Mouse (Mus musculus): ENCODE measurements around the gene Lrig1. TPM values are rescaled to one million over a fixed set of nuclear protein-coding genes. Genes with fewer than 3 reads are reported as not detected.
A peak's percentile ranks its signal among the peaks of the same experiment; 100 is the strongest.

The Lrig1 gene
- polyA plus RNA-seq, 1 experiment from 2014 or later: 7.7 TPM

DNA sequence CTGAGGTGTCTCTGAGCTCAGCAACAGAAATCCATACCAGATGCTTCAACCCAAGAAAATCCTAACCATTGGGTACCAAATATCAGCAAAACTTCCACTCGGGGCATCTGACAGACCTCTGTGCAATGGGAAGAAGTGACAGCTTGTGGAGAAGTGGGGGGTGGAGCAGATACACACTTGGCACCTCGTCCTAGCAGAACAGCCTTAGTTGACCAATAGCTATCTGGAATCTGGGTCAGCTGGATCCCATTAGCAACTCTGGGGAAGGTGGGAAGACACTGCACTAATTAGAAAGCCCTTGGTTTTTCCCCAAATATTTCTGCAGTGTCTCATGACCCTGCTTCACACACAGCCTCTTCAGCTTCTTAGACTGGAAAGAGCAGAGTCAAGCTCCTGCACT is 73.2 kb downstream of the Lrig1 start:
- no peak overlapping the region for H3K9ac ChIP-seq (ENCODE audit: low read length)
- H3K4me2 ChIP-seq (ENCODE audit: low read depth, low read length): no peak overlapping the region
- no peaks in the 10 kb centered on the region for H3K27me3 ChIP-seq (ENCODE audit: control insufficient read depth, insufficient read depth, low read length)
- no peak overlapping the region for H3K27ac ChIP-seq (ENCODE audit: low read length)
- peaks cover 2% of the 10 kb centered on the region; the same call in 1 of the 2 replicates for H3K4me1 ChIP-seq (ENCODE audit: control insufficient read depth, insufficient read depth, low read length)
- no peak for ATAC-seq (replicated peaks; ENCODE audit: extremely low read depth, insufficient read depth, low FRiP score)
- H3K9me3 ChIP-seq (replicated peaks; ENCODE audit: control insufficient read depth, low read length): no peaks in the 10 kb centered on the region
- peaks cover 11% of the 10 kb centered on the region; the same call in 1 of the 2 replicates for H3K36me3 ChIP-seq (ENCODE audit: control insufficient read depth, insufficient read depth)
- WGBS: 65% methylated on average over 2 of the region's 2 CpGs
- H3K4me3 ChIP-seq (ENCODE audit: low read length): no peak overlapping the region

DNA sequence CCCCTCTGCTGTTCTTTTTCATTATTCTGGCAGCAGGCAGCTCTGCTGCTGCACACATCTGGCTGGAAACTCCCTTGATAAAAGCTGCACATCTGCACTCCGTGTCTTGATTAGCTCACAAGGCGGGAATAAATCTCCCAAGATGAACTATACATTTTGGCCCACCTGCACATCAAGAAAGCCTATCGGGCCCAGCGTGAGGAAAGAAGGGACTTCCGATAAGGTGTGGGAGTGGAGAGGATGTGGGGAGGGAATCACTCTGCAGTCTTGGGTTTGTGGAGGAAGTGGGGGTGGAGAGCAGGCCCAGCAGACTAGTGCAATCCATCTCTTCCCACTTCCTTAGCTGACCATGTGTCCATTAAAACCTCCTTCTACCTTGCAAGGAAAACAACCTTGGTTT is 74.1 kb downstream of the Lrig1 start:
- H3K36me3 ChIP-seq (ENCODE audit: control insufficient read depth, insufficient read depth): peaks cover 11% of the 10 kb centered on the region; the same call in 1 of the 2 replicates
- H3K27me3 ChIP-seq (ENCODE audit: control insufficient read depth, insufficient read depth, low read length): no peaks in the 10 kb centered on the region
- H3K4me2 ChIP-seq (ENCODE audit: low read depth, low read length): no peak overlapping the region
- H3K9ac ChIP-seq (ENCODE audit: low read length): no peak overlapping the region
- peaks cover 2% of the 10 kb centered on the region for H3K4me1 ChIP-seq (ENCODE audit: control insufficient read depth, insufficient read depth, low read length)
- no peak overlapping the region for H3K4me3 ChIP-seq (ENCODE audit: low read length)
- H3K9me3 ChIP-seq (replicated peaks; ENCODE audit: control insufficient read depth, low read length): no peaks in the 10 kb centered on the region
- 63% methylated on average over 5 of the region's 5 CpGs for WGBS
- H3K27ac ChIP-seq (ENCODE audit: low read length): no peak overlapping the region
- ATAC-seq (replicated peaks; ENCODE audit: extremely low read depth, insufficient read depth, low FRiP score): no peak

DNA sequence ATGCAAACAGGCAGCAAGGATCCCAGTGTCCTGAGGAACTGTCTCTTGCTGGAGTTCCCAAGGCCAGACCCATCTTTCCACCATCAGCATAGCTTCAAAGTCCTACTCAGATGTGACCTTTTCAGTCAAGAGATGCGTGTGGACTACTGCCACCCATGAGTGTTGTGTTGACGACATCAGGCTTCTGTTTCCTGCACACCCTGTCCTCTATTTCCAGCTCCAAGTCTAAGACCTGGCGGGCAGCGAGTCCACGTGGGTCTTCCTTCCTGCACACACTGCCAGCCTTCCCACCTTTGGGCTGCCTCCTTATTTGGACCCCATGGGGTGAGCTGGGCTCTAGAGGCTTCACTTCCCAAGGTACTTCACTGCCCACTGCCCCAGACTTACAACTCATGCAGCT is 75.4 kb downstream of the Lrig1 start:
- WGBS: 77% methylated on average over 5 of the region's 5 CpGs
- H3K27ac ChIP-seq (ENCODE audit: low read length): no peak overlapping the region
- ATAC-seq (replicated peaks; ENCODE audit: extremely low read depth, insufficient read depth, low FRiP score): no peak
- no peak overlapping the region for H3K9ac ChIP-seq (ENCODE audit: low read length)
- H3K4me2 ChIP-seq (ENCODE audit: low read depth, low read length): no peak overlapping the region
- H3K4me1 ChIP-seq (ENCODE audit: control insufficient read depth, insufficient read depth, low read length): peaks cover 15% of the 10 kb centered on the region
- H3K36me3 ChIP-seq (ENCODE audit: control insufficient read depth, insufficient read depth): peaks cover 17% of the 10 kb centered on the region; the same call in 1 of the 2 replicates
- no peaks in the 10 kb centered on the region for H3K27me3 ChIP-seq (ENCODE audit: control insufficient read depth, insufficient read depth, low read length)
- H3K9me3 ChIP-seq (replicated peaks; ENCODE audit: control insufficient read depth, low read length): no peaks in the 10 kb centered on the region
- no peak overlapping the region for H3K4me3 ChIP-seq (ENCODE audit: low read length)

DNA sequence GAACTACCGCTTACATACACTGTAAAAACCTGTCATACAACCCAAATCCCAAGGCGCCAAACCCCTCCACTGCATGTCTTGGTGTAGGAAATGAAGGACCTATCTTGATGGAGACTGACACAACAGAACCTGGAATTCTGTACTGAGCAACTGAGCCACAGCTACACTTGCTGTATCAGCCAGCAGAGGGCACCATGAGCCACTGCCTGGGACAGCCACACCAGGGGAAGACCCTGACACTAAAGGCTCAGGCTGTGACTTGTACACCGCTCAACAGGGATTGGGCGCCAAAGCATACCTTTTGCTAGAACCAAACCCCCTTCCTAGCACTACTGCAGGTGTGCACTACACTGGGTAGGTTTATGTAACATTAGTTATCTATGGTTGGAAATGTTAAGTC is 77.0 kb downstream of the Lrig1 start:
- peak; percentile 56; the same call in 1 of the 2 replicates for ATAC-seq (replicated peaks; ENCODE audit: extremely low read depth, insufficient read depth, low FRiP score)
- peaks cover 13% of the 10 kb centered on the region for H3K4me1 ChIP-seq (ENCODE audit: control insufficient read depth, insufficient read depth, low read length)
- no peak overlapping the region for H3K4me3 ChIP-seq (ENCODE audit: low read length)
- H3K4me2 ChIP-seq (ENCODE audit: low read depth, low read length): no peak overlapping the region
- H3K27me3 ChIP-seq (ENCODE audit: control insufficient read depth, insufficient read depth, low read length): no peaks in the 10 kb centered on the region
- peaks cover 17% of the 10 kb centered on the region for H3K36me3 ChIP-seq (ENCODE audit: control insufficient read depth, insufficient read depth)
- 78% methylated on average over 4 of the region's 4 CpGs for WGBS
- H3K27ac ChIP-seq (ENCODE audit: low read length): no peak overlapping the region
- H3K9me3 ChIP-seq (replicated peaks; ENCODE audit: control insufficient read depth, low read length): no peaks in the 10 kb centered on the region
- no peak overlapping the region for H3K9ac ChIP-seq (ENCODE audit: low read length)

DNA sequence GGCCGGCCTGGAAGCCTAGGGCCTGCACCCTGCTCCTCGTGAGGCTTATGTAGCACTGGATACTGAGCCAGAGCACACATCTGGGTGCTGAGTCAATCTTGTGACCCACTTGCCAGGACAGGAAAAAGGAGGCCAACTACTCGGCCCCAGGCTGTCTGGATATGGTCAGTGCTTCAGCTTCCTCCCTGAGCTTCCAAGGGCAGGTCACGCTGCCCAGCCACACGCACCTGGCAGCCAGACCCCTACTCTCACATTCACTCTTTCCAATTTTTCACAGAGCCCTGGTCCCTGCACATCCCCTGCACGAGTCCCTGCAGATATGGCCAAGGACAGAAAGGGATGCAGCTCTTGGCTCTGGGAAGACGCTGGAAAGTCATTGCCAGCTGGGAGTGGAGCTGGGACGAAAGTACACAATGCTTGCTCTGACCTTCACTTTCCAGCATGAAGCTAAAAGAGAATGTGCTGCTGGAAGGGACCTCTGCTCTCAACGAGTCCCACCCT is 79.1 kb downstream of the Lrig1 start:
- Histone ChIP-seq H3K27me3 (ENCODE audit: control insufficient read depth, insufficient read depth, low read length) (no peaks in the 10 kb centered on the region), H3K27ac (ENCODE audit: low read length) (no peak overlapping the region), H3K9ac (ENCODE audit: low read length) (0 out of 2 replicates have a peak overlapping the region, but pooled peaks have one; percentile 13), H3K4me1 (ENCODE audit: control insufficient read depth, insufficient read depth, low read length) (peaks cover 13% of the 10 kb centered on the region), H3K4me2 (ENCODE audit: low read depth, low read length) (no peak overlapping the region), H3K9me3 (replicated peaks; ENCODE audit: control insufficient read depth, low read length) (no peaks in the 10 kb centered on the region), H3K4me3 (ENCODE audit: low read length) (no peak overlapping the region), H3K36me3 (ENCODE audit: control insufficient read depth, insufficient read depth) (peaks cover 22% of the 10 kb centered on the region)
- WGBS: 62% methylated on average over 9 of the region's 9 CpGs
- ATAC-seq (replicated peaks; ENCODE audit: extremely low read depth, insufficient read depth, low FRiP score): no peak

DNA sequence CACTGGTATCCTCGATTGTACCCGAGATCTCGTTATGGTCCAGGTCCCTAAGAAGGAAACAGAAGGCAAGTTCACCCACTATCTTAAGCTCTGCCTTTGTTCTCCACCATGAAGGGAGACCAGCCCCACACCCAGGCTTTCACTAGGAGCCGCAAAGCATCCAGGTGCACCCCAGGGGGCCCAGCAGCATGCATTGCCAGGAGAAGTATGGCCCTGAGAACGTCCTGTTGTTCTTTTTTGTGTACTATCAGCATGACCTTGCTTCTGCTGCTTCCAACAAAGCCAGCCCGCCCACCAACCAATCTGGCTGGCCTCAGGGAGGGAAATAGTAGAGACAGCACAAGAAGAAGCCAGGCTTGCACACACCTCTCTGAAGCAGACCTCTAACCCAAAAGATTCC is 79.7 kb downstream of the Lrig1 start:
- Histone ChIP-seq H3K36me3 (ENCODE audit: control insufficient read depth, insufficient read depth) (peaks cover 20% of the 10 kb centered on the region), H3K27me3 (ENCODE audit: control insufficient read depth, insufficient read depth, low read length) (no peaks in the 10 kb centered on the region), H3K4me1 (ENCODE audit: control insufficient read depth, insufficient read depth, low read length) (peaks cover 13% of the 10 kb centered on the region), H3K9ac (ENCODE audit: low read length) (0 out of 2 replicates have a peak overlapping the region, but pooled peaks have one; percentile 13), H3K27ac (ENCODE audit: low read length) (0 out of 2 replicates have a peak overlapping the region, but pooled peaks have one; percentile 11), H3K4me3 (ENCODE audit: low read length) (no peak overlapping the region), H3K9me3 (replicated peaks; ENCODE audit: control insufficient read depth, low read length) (no peaks in the 10 kb centered on the region), H3K4me2 (ENCODE audit: low read depth, low read length) (no peak overlapping the region)
- 62% methylated on average over 6 of the region's 6 CpGs for WGBS
- ATAC-seq (replicated peaks; ENCODE audit: extremely low read depth, insufficient read depth, low FRiP score): no peak

DNA sequence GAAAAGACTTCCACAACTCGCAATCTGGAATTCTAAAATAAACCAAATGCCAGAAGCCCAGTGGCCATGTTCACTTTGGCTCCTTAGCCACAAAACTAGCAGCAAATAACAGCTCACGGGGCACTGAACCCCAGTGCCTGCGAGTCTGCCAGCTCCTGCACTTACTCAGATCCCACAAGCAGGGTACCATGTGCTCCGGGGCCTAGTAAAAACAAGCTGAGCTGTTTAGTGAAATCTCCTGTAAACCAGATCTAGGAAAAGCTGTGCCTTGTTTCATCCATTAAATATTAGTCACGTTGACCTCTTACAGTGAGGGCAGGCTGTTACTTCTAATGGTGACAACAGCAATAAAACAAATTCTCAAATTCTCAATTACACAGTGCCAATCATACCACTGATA is 81.3 kb downstream of the Lrig1 start:
- Histone ChIP-seq H3K27me3 (ENCODE audit: control insufficient read depth, insufficient read depth, low read length) (no peaks in the 10 kb centered on the region), H3K4me3 (ENCODE audit: low read length) (no peak overlapping the region), H3K27ac (ENCODE audit: low read length) (no peak overlapping the region), H3K36me3 (ENCODE audit: control insufficient read depth, insufficient read depth) (peaks cover 17% of the 10 kb centered on the region), H3K4me2 (ENCODE audit: low read depth, low read length) (no peak overlapping the region), H3K4me1 (ENCODE audit: control insufficient read depth, insufficient read depth, low read length) (peaks cover 13% of the 10 kb centered on the region), H3K9me3 (replicated peaks; ENCODE audit: control insufficient read depth, low read length) (no peaks in the 10 kb centered on the region), H3K9ac (ENCODE audit: low read length) (no peak overlapping the region)
- no peak for ATAC-seq (replicated peaks; ENCODE audit: extremely low read depth, insufficient read depth, low FRiP score)
- 73% methylated on average over 5 of the region's 5 CpGs for WGBS

DNA sequence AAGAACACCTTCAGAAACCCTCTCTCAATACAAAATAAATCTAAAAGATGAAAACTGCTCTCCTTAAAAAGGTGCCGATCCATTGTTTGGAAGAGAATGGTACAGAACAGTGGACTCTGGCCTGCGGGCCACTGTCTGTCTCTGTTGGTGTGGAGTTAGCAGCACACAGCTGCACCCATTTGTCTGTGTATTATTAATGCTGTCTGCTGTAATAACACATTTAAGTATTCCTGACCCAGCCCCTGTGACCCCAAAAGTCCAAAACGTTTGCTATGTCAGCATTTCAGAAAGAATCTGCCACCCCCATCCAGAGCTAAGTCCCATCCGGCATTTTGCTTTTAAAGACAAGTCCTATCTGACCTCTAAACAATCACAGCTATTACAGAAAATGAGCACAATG is 84.0 kb downstream of the Lrig1 start:
- Histone ChIP-seq H3K9ac (ENCODE audit: low read length) (no peak overlapping the region), H3K4me3 (ENCODE audit: low read length) (no peak overlapping the region), H3K4me1 (ENCODE audit: control insufficient read depth, insufficient read depth, low read length) (peaks cover 13% of the 10 kb centered on the region), H3K4me2 (ENCODE audit: low read depth, low read length) (no peak overlapping the region), H3K27ac (ENCODE audit: low read length) (no peak overlapping the region), H3K36me3 (ENCODE audit: control insufficient read depth, insufficient read depth) (peaks cover 20% of the 10 kb centered on the region), H3K27me3 (ENCODE audit: control insufficient read depth, insufficient read depth, low read length) (no peaks in the 10 kb centered on the region), H3K9me3 (replicated peaks; ENCODE audit: control insufficient read depth, low read length) (no peaks in the 10 kb centered on the region)
- WGBS: 80% methylated on average over 4 of the region's 4 CpGs
- ATAC-seq (replicated peaks; ENCODE audit: extremely low read depth, insufficient read depth, low FRiP score): no peak

DNA sequence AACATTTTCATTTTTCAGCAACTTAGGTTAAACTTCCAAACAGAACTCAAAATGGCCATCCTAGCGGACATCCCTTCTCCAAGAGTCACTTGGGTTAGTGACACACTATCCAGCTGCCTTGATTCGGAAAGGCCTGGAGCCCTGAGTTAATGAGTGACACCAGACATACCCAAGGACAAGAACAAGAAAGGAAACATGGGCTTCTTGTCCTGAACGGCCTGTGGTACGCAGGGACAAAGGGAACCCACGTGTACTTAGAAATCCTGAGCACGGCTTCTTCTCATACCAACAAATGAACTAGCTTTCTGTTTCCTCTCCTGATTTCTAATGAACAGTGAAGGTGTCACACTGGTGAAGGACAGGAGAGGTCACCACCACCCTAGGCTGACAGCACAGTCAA is 85.6 kb downstream of the Lrig1 start:
- WGBS: 72% methylated on average over 6 of the region's 6 CpGs
- H3K4me1 ChIP-seq (ENCODE audit: control insufficient read depth, insufficient read depth, low read length): no peaks in the 10 kb centered on the region
- no peak overlapping the region for H3K9ac ChIP-seq (ENCODE audit: low read length)
- no peak overlapping the region for H3K27ac ChIP-seq (ENCODE audit: low read length)
- no peak overlapping the region for H3K4me3 ChIP-seq (ENCODE audit: low read length)
- no peak for ATAC-seq (replicated peaks; ENCODE audit: extremely low read depth, insufficient read depth, low FRiP score)
- H3K36me3 ChIP-seq (ENCODE audit: control insufficient read depth, insufficient read depth): peaks cover 23% of the 10 kb centered on the region
- H3K27me3 ChIP-seq (ENCODE audit: control insufficient read depth, insufficient read depth, low read length): no peaks in the 10 kb centered on the region
- no peak overlapping the region for H3K4me2 ChIP-seq (ENCODE audit: low read depth, low read length)
- no peaks in the 10 kb centered on the region for H3K9me3 ChIP-seq (replicated peaks; ENCODE audit: control insufficient read depth, low read length)

All from heart, embryonic 16.5 days (tissue).